Mouse (Mus musculus) Patski (cell line): ENCODE data around the gene Ccdc97. TPM values are rescaled to one million over a fixed set of nuclear protein-coding genes. Genes with fewer than 3 reads are reported as not detected.

Experiments
- ATAC-seq: fragments of 100-300 bp; one replicate; pipeline ENCODE4 v1.8.0; 2021
- CTCF ChIA-PET: fragments of 350-600 bp; sonication (Branson Sonifier 250); formaldehyde crosslinking; loops from one replicate; lab custom pipeline; 2022; ENCODE audit warnings: inconsistent platforms; lab: Charles Lee
- POLR2A ChIA-PET: fragments of 350-600 bp; sonication (Branson Sonifier 250); formaldehyde crosslinking; loops from one replicate; lab custom pipeline; 2022; ENCODE audit warnings: antibody characterized with exemption, inconsistent platforms; lab: Charles Lee
- DNase-seq: peaks from one replicate; pipeline ENCODE4 v3.0.0-alpha.2; 2011; ENCODE audit warnings: low read depth, low spot score
- H3K27me3 ChIP-seq: fragments of 371-371 bp; one replicate; pipeline ENCODE4 v1.5.1; 2021
- CTCF ChIP-seq: fragments of 100-300 bp; IDR thresholded peaks from one replicate; pipeline ENCODE4 v1.5.1; 2021
- in situ Hi-C: fragments of 300-500 bp; cut with MboI; formaldehyde crosslinking; loops from 3 replicates; pipeline ENCODE4 v1.11.1; 2018; ENCODE audit warnings: low pct_unique_long_range_greater_than_20kb, mixed read lengths
- polyA plus RNA-seq: library from polyadenylated mRNA; unstranded; gene quantifications from one replicate; pipeline ENCODE4 v1.2.3, GENCODE M21; 2021

Gene Ccdc97
- 33.7 TPM for polyA plus RNA-seq

- POLR2A ChIA-PET = interaction anchor here (0.7 to 0.8 kb wide), 2 partner anchors 30 to 60 kb away, joined by 3 read pairs; partner anchors contain the start of gene Exosc5
- peak; percentile 73 for DNase-seq
- no peak for TF ChIP-seq CTCF
- no peaks in the 10 kb centered on the region for H3K27me3 ChIP-seq
- ATAC-seq = peak; percentile 70
- in situ Hi-C loops = no loop called here
- CTCF ChIA-PET = interaction anchor here (1.3 to 1.6 kb wide), 2 partner anchors 13 to 17 kb away, joined by 4 to 7 read pairs; no protein-coding TSS in a partner anchor
Observed at GRCm38 (mm10) chr7:25718788-25719417, at the start of gene Ccdc97. TSS of gene Ccdc97 (minus strand) at chr7:25719088.

DNA sequence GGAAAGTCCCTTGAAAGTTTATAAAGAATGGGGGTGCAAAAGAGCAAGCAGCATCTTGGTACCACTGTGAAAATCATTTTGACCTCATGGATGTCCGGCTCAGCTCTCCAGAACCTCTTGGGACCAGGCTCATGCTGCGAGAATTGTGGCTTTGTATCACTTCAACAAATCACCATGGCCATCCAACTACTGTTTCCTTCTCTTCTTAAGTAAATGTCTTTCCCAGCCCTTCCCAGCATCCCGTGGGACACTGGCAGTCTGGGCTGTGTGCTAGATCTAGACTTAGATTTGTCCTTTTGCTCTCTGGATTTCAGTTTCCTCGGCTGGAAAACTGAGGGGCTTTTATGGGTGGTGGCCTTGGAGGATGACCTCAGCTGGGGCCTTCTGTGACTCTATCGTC is 49.3 kb upstream of the Ccdc97 start:
- in situ Hi-C loops = no loop called here
- no peak for DNase-seq
- no peak for ATAC-seq
- CTCF ChIA-PET = interaction anchor here (1.2 to 1.6 kb wide), 4 partner anchors 22 to 43 kb away, joined by 3 to 6 read pairs (median 4); no protein-coding TSS in a partner anchor
- TF ChIP-seq CTCF = no peak
- H3K27me3 ChIP-seq = no peaks in the 10 kb centered on the region
- POLR2A ChIA-PET = no interaction called here

DNA sequence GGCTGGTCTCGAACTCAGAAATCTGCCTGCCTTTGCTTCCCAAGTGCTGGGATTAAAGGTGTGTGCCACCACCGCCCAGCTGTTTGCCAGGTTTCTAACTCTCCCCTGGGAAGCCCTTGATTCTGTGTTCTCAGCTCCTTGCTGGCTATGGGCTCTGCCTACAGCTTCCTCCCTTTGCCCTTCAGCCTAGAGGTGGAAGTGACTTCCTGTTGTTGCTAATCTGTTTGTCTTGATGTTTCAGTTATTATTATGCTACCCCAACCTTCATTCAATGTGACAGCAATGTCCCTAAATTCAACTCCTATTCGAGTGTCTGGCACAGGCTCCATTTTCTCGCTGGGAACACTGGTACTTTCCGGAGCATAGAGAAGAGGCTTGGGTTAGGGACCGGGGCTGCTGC is 47.2 kb upstream of the Ccdc97 start:
- TF ChIP-seq CTCF = no peak
- no peaks in the 10 kb centered on the region for H3K27me3 ChIP-seq
- no peak for ATAC-seq
- DNase-seq = no peak
- POLR2A ChIA-PET = no interaction called here
- CTCF ChIA-PET = no interaction called here
- in situ Hi-C loops = no loop called here

DNA sequence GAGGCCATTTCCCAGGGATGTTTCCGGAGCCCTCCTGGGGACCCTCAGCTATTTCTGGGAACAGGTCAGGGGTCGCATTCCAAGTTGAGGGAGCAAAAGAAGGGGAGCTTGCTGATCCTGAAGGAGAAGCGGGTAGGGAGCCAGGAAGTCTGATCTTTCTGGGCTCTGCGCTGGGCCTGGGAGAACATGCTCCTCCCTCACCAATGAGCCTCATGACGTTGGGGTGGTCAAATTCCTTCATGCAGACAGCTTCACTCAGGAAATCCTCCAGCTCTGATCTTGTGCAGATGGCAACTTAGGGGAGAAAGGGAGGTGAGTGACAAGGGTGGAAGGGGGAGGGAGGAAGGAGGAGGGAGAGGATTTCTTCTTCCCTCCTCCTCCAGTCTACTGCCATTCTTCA is 45.3 kb upstream of the Ccdc97 start:
- ATAC-seq = no peak
- in situ Hi-C loops = no loop called here
- POLR2A ChIA-PET = no interaction called here

GRCm38 (mm10) chr7:25763678-25764077 is 44.8 kb upstream of the Ccdc97 start:
- H3K27me3 ChIP-seq = no peaks in the 10 kb centered on the region
- in situ Hi-C loops = no loop called here
- POLR2A ChIA-PET = no interaction called here
- DNase-seq (no peak), ATAC-seq (no peak)
- CTCF ChIA-PET = no interaction called here
- TF ChIP-seq CTCF = no peak

More for the DNA sequence above, 45.3 kb upstream of the Ccdc97 start:
- no peak for TF ChIP-seq CTCF
- H3K27me3 ChIP-seq = no peaks in the 10 kb centered on the region
- CTCF ChIA-PET = interaction anchor here (1.4 kb wide), 1 partner anchor 9 kb away, joined by 3 read pairs; no protein-coding TSS in a partner anchor
- DNase-seq = no peak

- ChIA-PET POLR2A (interaction anchor here (1.4 kb wide), 1 partner anchor 19 kb away, joined by 3 read pairs; no protein-coding TSS in a partner anchor), CTCF (interaction anchor here (2.0 kb wide), 1 partner anchor 44 kb away, joined by 5 read pairs; no protein-coding TSS in a partner anchor)
- H3K27me3 ChIP-seq = no peaks in the 10 kb centered on the region
- no peak for ATAC-seq
- in situ Hi-C loops = no loop called here
- DNase-seq = no peak
- no peak for TF ChIP-seq CTCF
Observed at GRCm38 (mm10) chr7:25761354-25761753, 42.5 kb upstream of the Ccdc97 start.

DNA sequence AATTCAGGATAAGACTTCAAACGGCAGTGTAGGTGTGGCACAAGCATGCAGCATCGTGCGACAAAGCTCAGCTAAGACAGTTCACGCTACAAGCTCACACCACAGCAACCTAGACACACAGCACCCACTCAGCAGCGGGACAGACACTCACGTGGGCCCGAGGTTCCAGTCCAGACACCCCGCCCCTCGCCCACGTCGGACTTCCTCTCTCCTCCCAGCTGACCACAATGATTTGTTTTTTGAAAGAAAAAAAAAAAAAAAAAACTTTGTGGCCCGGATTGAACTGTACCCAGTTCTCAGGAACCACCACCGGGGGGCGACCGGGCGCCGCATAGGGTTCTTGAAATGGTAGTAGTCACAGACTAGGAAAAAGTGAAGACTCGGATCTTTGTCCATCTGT is 37.1 kb upstream of the Ccdc97 start:
- ChIA-PET CTCF (interaction anchor here (0.6 to 3.2 kb wide), 3 partner anchors 28 to 49 kb away, joined by 3 to 22 read pairs (median 3); no protein-coding TSS in a partner anchor), POLR2A (interaction anchor here (0.9 to 1.0 kb wide), 2 partner anchors 26 to 55 kb away, joined by 3 to 6 read pairs; no protein-coding TSS in a partner anchor)
- ATAC-seq (peak; percentile 31), DNase-seq (peak; percentile 61)
- H3K27me3 ChIP-seq = no peaks in the 10 kb centered on the region
- in situ Hi-C loops = loop anchor here (5.0 kb wide), 1 partner anchor 36 kb away; no protein-coding TSS in a partner anchor
- no peak for TF ChIP-seq CTCF

- no peaks in the 10 kb centered on the region for H3K27me3 ChIP-seq
- DNase-seq (no peak), ATAC-seq (peak; percentile 54)
- in situ Hi-C loops = loop anchor here (5.0 kb wide), 1 partner anchor 37 kb away; no protein-coding TSS in a partner anchor
- TF ChIP-seq CTCF = no peak
- CTCF ChIA-PET = interaction anchor here (0.6 to 3.2 kb wide), 3 partner anchors 28 to 50 kb away, joined by 3 to 22 read pairs (median 3); no protein-coding TSS in a partner anchor
- POLR2A ChIA-PET = interaction anchor here (0.9 to 1.0 kb wide), 2 partner anchors 26 to 56 kb away, joined by 3 to 6 read pairs; no protein-coding TSS in a partner anchor
Observed at GRCm38 (mm10) chr7:25755468-25755833, 36.6 kb upstream of the Ccdc97 start.

DNA sequence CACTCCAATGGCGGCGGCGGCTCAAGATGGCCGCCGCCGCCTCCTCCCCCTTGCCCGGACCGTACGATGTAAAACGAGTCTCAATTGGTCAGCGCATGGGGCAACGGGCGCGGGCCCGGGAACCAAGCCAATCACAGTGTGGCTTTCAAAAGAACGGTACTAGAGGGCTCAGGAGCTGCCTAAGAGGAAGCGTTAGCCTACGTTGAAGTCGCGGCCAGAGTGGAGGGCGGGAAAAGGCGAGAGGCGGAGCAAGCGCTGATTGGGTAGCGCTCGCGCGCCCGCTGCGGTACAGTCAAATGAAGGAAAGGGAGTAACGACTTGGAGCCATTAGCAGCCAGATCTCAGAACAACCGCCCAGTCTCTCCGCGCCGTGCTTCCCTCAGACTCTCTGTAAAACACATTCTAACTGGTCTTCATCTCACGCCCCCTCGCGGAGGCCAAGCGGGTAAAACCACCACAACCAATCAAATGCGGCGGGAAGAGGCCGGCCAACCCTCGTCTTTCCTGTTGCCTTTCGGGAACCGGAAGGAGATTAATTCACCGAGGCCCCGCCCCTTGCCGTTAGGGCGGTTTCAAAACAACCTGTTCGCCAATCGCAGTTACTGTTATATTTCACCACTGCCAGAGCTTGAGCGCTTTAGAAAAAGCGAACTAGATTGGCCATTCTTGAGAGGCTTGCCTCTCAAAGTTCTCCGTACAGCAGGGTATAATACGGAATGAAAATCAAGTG is 36.0 kb upstream of the Ccdc97 start, which contains the start of gene Hnrnpul1:
TSS of gene Hnrnpul1 (minus strand) at position 20 of the 730 bp plus-strand sequence.
- no peaks in the 10 kb centered on the region for H3K27me3 ChIP-seq
- in situ Hi-C loops = loop anchor here (5.0 kb wide), 1 partner anchor 37 kb away; no protein-coding TSS in a partner anchor
- ATAC-seq (peak; percentile 79), DNase-seq (peak; percentile 98)
- POLR2A ChIA-PET = interaction anchor here (0.5 to 1.2 kb wide), 4 partner anchors 19 to 56 kb away, joined by 3 to 5 read pairs (median 4); no protein-coding TSS in a partner anchor
- CTCF ChIA-PET = interaction anchor here (0.9 to 3.2 kb wide), 2 partner anchors 10 to 50 kb away, joined by 3 to 22 read pairs; no protein-coding TSS in a partner anchor
- TF ChIP-seq CTCF = no peak

- TF ChIP-seq CTCF = no peak
- ChIA-PET CTCF (interaction anchor here (0.9 to 3.2 kb wide), 2 partner anchors 10 to 51 kb away, joined by 3 to 22 read pairs; no protein-coding TSS in a partner anchor), POLR2A (interaction anchor here (0.6 to 1.2 kb wide), 3 partner anchors 19 to 103 kb away, joined by 3 to 5 read pairs (median 3); no protein-coding TSS in a partner anchor)
- DNase-seq (no peak), ATAC-seq (peak; percentile 3)
- in situ Hi-C loops = no loop called here
- no peaks in the 10 kb centered on the region for H3K27me3 ChIP-seq
Observed at GRCm38 (mm10) chr7:25754439-25754737, 35.5 kb upstream of the Ccdc97 start.
